Mouse (Mus musculus): ENCODE results near the gene Gm3776.
"Not testable (repeated sequence)": the region's sequence is repeated elsewhere in the genome, so short reads cannot be mapped to it uniquely, and the experiment has no call there.

Gene Gm3776

GRCm38 (mm10) chr9:78293683-78294082 lies 36.8 kb downstream of the Gm3776 start:
- DNase-seq, result not testable (repeated sequence)

GRCm38 (mm10) chr9:78294781-78295180 lies 37.9 kb downstream of the Gm3776 start:
- not testable (repeated sequence) for DNase-seq

GRCm38 (mm10) chr9:78296089-78296488 lies 39.2 kb downstream of the Gm3776 start:
- DNase-seq, result peak; percentile 59

GRCm38 (mm10) chr9:78298232-78298631 lies 41.3 kb downstream of the Gm3776 start:
- no peak for DNase-seq

GRCm38 (mm10) chr9:78299143-78299542 lies 42.2 kb downstream of the Gm3776 start:
- not testable (repeated sequence) for DNase-seq

GRCm38 (mm10) chr9:78308122-78308521 lies 51.2 kb downstream of the Gm3776 start:
- not testable (repeated sequence) for DNase-seq

- no peak for DNase-seq
These were observed 57.8 kb downstream of the Gm3776 start, which contains the start of gene Omt2a for GRCm38 (mm10) chr9:78314696-78315095. Omt2a (minus strand) TSS chr9:78314796.

All from liver (tissue).